Mouse (Mus musculus): ENCODE data around the gene Nucb1.
A peak's percentile ranks its signal among the peaks of the same experiment; 100 is the strongest.

DNA sequence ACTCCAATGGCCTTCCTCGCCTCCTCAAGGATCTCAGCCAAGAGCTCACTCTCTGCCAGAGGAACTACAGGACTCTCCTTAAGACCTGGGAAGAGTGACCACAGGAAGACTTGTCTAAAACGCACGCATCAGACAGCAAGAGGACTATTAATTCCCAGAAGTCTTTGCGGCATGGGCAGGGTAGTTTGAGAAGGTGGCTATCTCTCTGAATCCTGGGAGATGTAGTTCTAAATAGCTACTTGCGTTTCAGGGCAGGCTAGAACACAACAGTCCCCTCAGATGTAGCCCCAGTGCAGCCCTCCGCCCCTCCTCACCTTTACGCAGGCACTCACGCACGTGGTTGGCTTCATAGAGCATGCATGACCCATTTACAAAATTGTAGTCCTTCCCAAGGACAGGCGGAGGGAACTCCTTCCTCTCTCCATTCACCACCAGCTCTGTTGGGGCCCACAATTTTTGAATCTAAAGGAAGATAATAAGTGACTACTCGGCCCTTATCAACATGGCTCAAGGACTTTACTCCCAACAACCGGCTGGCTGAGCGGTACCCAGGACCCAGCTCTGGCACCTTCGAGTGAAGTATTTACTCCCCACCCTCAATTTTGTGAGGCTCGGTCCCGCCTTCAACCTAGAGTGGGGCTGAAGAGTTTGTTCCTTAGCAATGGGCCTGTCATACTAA lies 34.8 kb downstream of the Nucb1 start:
- no peak for TF ChIP-seq CTCF (IDR thresholded peaks at IDR 0.05; ENCODE audit: borderline replicate concordance, insufficient read depth, low read length)
- TF ChIP-seq POLR2A (IDR thresholded peaks at IDR 0.05; ENCODE audit: low read depth, low read length) = peak; percentile 49; the same call in 1 of the 2 replicates
